Mouse (Mus musculus) gastrocnemius, postnatal 36 days (tissue): ENCODE data around the gene Fbxl5. TPM values are rescaled to one million over a fixed set of nuclear protein-coding genes. Genes with fewer than 3 reads are reported as not detected.

Experiments
- DNase-seq, 2 experiments: peaks; one replicate each; pipeline ENCODE4 v3.0.0; 2022
- intact Hi-C: fragments of 180-260 bp; cut with DNase I; formaldehyde crosslinking; loops from one replicate; pipeline ENCODE4 v1.15.1; 2025
- long read RNA-seq, 2 experiments: library from polyadenylated mRNA; stranded (forward); transcript quantifications; one replicate each; pipeline ENCODE4 v2.0.0; 2021
- total RNA-seq, 2 experiments: library from RNA; stranded (reverse); gene quantifications; 2 replicates each; pipeline ENCODE4 v1.2.3; 2021

The Fbxl5 gene
- total RNA-seq, result 10 to 100 TPM; 30.0 to 30.2 TPM
- long read RNA-seq, experiment 1, transcript Fbxl5-201 (11 exons, 2,858 nt), result major isoform, 24 of 31 reads
- long read RNA-seq, experiment 1, partial matches to known transcripts, result 3 of 31 reads
- long read RNA-seq, experiment 1, other reads (novel, unspliced or antisense), result 4 of 31 reads
- long read RNA-seq, experiment 2, transcript Fbxl5-201 (11 exons, 2,858 nt), result major isoform, 29 of 47 reads
- long read RNA-seq, experiment 2, partial matches to known transcripts, result 8 of 47 reads
- long read RNA-seq, experiment 2, other reads (novel, unspliced or antisense), result 10 of 47 reads

DNA sequence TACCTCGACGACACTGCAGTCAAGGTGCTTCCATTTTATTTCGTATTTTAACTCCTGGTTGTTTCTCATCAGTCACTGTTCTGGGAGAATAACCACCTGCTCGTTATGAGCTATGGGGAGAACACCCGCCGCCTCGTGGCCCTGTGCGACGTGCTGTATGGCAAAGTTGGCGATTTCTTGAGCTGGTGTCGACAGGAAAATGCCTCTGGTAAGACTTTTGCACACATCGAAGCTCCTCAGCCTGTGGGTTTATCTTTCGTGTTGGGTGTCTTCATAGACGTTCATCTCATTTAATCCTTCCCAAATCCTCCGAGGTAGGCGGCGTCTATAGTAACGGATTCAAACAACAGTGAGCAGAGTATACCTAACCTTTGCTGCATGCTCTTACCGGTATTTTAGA is at the start of gene Fbxl5:
TSS of gene Fbxl5 (minus strand) at position 101 of the 400 bp plus-strand sequence.
- DNase-seq, result no peak
- intact Hi-C loops, result no loop called here

DNA sequence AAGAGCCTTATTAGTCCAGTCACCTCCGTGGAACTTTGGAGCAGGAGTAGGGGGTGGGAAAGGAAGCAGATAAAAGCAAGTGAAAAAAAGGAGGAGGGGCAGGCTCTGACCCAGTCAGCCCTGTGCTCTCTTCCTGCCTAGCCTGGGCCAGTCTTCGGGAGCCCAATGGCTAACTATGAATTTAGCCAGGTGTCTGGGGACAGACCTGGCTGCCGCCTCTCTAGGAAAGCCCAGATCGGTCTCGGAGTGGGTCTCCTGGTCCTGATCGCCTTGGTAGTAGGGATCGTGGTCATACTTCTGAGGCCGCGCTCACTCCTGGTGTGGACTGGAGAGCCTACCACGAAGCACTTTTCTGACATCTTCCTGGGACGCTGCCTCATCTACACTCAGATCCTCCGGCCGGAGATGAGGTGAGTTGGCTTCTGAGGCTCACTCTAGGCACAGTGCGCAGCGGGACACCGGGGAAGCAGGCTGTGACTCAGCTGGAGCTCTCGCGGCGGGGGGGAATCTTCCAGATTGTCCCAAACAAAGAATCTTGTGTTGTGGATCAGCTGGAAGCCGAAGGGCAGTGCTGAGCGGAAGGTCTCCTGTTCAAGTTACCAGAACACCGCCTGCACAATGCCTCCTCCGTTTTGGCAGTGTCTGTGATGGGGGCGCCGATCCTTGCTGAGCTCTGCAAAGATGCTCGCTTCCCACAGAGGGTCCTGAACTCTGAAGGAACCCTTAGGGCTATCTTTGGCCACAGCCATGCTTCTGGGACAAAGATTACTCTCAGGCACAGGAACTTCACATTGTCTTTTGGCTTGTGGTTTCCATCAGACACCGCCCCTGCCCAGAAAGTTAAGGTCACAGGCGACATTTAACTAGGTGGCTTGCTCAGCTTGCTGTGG is 47.5 kb upstream of the Fbxl5 start:
- DNase-seq, result peak; percentile 10 to 36
- intact Hi-C loops, result no loop called here

DNA sequence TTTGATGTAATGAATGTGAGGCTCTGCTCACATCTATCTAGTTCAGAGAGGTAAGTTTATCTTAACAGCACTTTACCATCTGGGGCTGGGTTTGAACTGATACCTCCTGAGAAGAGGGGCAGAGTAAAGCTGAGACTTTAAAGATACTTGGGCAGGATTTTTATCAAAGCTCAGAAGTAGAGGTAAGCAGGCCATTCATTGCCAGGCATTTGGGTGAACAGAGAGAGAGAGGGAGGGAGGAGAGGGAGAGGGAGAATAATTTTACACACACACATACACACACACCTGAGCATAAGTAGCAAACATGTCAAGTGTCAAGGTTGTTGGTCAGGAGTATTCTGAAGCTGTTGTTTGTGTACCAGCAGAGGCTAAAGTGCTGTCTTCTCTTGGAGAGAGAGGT is 46.8 kb upstream of the Fbxl5 start, which contains the start of gene Cd38:
TSS of gene Cd38 (plus strand) at position 301 of the 400 bp plus-strand sequence.
- DNase-seq, result no peak
- intact Hi-C loops, result no loop called here

DNA sequence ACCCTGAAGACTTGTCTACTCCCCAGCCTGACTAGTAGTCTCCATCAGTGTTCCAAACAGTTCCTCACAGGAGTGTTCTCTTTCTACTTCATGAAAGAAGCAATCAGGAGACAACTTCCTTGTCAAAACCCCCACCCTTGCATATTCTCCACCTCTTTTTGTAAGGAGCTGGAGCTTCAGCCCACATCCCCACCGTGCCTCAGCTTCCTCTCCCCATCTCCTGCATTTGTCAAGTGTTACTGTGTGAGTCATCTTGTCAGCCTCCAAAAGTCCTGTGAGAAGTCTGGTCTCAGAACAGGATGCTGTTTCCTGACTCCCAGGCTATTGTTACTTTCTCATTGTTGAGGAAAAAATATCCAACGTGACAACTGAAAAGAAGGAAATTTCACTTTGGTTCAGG is 43.9 kb upstream of the Fbxl5 start:
- intact Hi-C loops, result no loop called here
- DNase-seq, result no peak

DNA sequence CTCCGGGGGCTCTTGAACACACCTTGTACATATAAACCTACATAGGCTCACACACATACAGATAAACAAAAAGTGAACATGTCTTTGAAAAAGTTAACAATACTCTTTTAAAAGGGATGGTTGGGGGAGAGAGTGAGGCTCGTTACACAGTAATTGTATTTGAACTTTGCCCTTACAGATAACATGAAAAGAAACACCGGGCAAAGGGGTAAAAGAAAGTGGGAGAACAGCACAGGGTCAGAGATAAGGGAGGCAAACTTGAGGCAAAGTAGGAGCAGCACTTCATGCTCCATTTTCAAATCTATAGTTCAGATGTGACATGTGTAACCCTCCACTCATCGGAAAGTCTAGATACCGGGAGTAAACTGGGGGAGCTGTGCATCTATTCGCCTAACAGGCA is 42.2 kb upstream of the Fbxl5 start:
- intact Hi-C loops, result no loop called here
- no peak for DNase-seq

DNA sequence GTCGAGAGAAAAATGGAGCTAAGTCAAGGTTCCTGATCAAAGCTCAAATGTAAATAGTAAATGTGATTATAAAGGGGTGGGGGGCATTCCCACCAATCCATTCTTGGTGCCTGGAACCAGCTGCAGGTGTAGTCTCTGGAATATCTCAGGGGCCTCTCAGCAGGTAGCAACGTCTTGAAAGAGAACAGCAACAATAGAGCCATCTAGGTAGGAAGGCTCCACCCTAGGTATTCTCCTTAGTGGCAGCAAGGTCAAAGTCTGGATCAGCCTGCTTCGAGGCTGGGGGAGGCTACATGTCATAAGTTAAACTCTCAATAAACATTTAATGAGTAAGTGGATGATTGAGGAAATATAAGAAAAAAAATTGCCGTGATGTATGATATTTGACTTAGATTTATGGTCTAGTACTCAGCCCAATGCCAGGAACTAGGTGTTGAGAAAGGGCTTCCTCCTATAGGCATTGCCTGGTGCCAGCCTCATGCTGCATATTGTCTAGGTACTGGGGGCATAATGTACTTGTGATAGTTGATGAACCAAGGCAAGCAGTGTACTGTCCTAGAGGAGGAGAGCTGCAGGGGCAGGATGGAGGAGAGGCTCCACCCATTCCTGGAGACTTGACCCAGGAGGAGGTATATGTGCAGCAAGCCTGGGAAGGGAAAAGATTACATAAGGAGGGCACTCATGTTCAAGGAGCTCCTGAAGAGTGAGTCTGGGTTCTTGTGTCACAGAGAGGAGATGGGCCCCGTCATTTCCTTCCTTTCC is 39.4 kb upstream of the Fbxl5 start:
- intact Hi-C loops, result no loop called here
- DNase-seq, result no peak

DNA sequence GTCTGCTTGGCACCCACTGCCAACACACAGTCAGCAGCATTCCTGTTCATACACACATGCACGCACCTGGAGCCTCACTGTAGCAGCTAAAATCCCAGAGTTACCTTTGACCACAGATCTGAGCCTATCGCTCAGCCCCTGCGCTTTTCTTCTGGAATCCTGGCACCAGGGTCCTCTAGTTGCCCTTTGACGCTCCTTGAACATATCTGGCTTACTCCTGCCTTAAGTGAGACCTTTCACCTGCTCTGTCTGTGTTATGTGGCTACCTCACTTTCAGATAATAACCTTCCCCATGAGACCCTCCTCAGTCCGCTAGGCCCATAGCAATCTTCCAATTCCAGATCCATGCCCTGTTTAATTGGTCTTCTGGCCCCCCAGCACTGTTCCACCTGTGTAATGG is 38.7 kb upstream of the Fbxl5 start:
- intact Hi-C loops, result no loop called here
- DNase-seq, result no peak

DNA sequence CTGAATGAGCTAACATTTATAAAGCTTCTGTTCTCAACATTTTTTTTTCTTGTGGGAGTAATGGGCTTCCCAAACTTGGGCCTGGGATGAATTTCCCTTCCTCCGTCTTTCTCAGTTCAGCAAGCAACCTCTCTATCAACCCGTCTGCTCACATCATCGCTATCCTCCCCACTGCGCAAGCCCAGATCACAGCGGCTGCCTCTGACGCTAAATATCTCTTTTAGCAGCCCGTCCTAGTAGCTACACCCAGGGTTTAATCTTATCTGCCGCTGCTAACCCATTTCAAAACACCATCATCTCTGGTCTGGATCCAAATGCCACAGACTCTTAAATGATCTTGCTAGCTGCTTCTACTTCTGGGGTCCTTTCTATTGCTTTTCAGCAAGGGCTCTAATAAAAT is 38.2 kb upstream of the Fbxl5 start:
- intact Hi-C loops, result no loop called here
- DNase-seq, result no peak

DNA sequence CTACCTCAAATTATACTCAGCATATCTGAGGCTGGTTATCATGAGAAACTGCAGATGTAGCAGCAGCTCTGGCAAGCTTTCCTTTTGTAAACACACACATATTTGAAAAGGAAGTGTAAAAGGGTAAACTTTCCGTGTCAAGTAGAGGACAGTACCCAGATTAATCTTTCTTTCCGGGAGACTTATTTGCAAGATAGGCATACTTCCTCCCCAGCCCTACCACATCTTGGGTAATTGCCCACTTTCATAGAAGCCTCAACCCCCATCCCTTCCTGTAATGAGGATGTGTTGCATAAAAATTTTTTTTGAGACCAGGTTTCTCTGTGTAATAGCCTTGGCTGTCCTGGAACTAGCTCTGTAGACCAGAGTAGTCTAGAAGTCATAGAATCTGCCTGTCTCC is 34.3 kb upstream of the Fbxl5 start:
- intact Hi-C loops, result no loop called here
- no peak for DNase-seq

DNA sequence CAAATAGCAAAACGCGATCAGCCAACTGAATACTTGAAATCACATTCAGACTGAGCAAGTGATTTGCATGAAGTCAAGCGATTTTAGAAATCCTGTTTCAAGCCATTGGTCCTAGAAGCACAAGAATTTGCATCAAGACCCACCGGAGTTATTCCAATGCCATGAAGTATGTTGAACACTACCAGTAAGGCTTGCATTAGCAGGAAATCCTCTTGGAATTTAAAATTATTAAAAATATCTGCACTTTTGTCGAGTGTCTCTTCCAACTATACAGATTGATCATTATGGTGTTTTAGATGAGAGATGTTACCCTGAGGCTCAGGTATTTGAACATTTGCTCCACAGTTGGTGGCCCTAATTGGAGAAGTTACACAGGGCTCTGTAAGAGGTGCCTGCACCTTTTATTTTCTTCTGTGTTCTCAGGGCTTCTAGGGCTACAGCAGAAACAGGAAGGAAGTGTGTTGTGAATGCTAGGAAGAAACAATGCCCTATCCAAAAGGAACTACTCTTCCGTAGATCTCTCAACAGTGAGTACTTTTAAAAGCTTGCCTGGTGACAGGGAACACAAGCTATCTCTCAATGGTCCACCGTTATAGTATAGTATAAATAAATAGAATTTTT is 32.5 kb upstream of the Fbxl5 start:
- no peak for DNase-seq
- intact Hi-C loops, result no loop called here

DNA sequence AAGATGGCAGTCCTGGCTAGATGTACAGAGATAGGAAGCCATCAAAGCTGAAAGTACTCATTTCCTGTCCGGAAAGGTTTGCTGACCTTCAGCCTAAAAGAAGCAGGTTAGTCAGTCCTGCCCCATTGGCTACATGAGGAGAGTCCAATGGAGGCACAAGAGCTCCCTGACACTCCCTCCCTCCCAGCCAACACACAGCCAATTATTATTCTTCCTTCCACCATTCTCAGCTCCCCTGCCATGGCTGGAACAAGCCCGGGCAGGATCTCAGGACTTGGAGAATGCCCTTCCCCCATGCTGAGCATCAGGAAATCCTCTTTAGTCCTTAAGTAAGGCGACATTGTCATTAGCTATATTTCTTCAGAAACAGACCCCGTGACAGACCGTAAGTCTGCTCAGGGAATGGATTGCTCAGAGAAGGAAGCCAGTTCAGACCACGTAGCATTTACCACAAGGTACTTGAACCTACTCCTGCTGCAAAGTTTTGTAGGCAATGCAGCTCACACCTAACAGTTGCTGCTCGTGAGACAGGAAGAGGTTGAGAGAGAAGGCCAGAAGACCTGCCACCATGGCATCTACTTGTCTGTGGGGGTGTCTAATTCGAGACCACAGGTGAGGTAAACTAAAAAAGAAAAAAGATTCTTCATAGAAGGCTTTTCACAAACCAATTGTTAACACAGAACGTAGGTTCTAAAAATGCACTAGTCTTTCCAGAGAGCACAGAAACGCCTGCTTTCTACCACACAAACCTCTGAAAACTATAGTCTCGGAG is 31.8 kb upstream of the Fbxl5 start:
- intact Hi-C loops, result no loop called here
- no peak for DNase-seq

DNA sequence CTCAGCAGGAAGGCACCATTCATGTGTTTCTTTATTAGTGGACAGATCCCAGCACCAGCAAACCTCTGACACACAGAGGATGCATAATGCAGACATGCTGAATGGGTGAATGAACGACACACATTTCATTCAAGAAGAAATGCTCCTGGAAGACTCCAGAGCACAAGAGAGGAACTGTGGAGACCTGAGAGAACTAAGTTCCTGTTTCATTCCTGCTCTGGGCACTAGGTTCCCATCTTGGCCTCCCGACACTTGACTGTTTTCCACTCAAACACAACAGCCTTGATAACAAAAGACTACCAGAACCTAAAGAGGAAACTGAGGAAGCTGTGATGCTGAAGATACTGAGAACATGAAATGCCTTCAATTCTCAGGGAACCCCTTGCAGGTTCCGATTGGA is 26.8 kb upstream of the Fbxl5 start:
- intact Hi-C loops, result no loop called here
- DNase-seq, result no peak

DNA sequence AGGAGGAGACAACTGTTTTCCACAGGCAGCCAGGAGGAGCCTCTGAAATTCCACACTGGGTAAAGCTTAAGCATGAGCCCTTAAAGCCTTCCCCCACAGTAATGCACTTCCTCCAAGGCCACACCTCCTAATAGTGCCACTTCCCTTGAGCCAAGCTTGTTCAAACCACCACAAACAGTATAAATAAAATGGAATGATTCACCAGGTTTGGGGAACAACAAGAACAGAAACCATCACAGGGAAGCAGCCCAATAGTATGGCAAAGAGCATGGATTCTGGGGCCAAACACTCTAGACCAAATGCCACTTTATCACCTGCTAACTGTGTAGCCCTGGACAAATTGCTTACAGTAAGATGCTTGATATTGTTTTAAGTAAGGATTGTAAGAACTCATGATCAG is 26.1 kb upstream of the Fbxl5 start:
- no peak for DNase-seq
- intact Hi-C loops, result no loop called here

DNA sequence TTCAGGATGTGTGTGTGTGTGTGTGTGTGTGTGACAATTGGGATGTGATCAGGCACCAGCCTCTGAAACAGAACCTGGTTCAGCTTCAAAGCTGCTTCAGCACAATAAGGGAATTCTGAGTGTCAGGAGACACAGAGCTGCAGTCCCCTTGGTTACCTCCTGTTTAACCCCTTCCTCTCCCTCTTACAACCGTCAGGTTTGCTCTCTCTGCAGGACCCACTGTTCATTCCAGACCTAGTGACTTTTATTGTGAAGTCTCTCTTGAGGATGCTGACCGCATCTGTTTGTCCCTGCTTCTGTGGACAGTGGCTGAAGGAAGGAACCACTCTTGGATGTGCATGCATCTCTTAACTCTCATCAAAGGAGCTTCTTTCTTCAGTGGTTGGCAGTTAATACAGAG is 24.8 kb upstream of the Fbxl5 start:
- intact Hi-C loops, result no loop called here
- DNase-seq, result no peak

DNA sequence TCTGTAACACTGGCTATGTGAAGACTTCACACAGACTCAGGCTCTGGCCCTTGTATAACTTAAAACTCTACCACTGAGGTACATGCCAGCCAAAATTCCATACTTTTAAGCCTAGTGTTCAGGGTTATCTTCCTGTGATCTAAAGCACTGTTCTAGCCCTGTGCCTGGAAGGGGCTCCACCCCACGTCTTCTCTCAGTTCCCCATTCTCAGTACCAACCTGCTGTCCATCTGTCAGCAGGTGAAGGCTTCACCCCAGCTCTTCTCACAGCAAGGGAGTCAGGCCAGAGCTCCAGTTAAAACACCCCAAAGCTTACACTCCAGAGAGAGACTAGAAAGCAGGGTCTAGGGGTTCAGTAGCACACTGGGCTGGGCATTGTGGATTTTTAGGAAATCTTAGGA is 24.2 kb upstream of the Fbxl5 start:
- no peak for DNase-seq
- intact Hi-C loops, result no loop called here

DNA sequence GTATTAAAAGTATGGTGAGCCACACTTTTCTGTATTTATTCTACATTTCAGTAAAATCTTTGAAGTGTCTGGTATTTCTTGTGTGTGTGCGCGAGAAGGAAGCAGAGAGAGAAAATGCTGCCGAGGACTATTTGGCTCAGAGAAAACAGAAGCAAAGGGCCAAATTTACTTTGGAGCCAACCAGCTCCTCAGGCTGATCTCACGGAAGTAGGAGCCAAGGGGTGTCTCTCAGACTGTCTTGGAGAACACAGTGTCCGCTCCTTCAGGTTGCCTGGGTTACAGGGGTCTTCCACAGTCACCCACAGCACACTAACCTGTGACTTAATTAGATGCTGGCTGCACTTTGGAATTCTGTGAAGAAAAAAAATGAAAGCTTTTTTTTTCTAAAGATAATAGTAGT is 23.6 kb upstream of the Fbxl5 start:
- intact Hi-C loops, result no loop called here

DNA sequence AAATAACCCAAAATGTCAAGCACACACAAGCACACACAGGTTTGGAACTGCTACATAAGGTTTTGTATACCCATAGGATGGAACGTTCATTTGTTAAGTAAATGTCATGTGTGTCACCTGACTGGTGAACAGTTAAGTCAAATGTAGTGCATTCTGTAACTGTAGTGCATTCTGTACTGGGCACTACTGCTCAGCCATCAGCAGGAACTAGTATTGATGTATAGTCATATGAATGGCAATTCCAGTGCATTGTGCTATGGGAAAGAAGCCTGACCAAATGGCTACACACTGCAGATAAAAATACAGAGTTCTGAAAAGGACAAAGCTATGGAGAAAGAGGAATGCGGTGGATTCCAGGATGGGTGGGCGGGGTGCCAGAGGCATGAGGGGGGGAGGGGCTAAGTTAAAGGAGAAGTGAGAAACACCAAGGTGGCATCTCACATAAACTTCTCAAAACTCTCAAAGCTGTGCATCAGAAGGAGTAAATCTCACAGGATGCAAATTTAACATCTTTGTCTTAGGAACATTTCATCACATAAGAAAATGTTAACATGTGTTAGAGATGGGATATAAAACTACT is 21.2 kb upstream of the Fbxl5 start:
- intact Hi-C loops, result loop anchor here (5.0 kb wide), 2 partner anchors 50 to 205 kb away; no protein-coding TSS in a partner anchor
- no peak for DNase-seq

More for the DNA sequence above, 23.6 kb upstream of the Fbxl5 start:
- DNase-seq, result peak in 1 of 2 experiments; percentile 4

DNA sequence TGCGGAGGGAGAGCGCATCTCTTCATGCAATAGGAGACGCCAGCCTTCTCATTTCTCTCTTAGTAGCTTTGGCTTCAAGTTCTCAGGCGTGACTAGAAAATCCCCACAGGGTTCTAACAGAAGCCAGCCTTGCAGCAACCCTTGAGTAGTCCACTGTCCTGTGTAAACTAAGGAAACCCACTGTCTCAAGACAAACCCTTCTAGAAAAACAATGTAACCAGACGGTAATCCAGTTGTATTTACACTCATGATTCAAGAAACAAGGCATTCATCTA is 20.5 kb upstream of the Fbxl5 start:
- intact Hi-C loops, result loop anchor here (5.0 kb wide), 2 partner anchors 50 to 205 kb away; no protein-coding TSS in a partner anchor

DNA sequence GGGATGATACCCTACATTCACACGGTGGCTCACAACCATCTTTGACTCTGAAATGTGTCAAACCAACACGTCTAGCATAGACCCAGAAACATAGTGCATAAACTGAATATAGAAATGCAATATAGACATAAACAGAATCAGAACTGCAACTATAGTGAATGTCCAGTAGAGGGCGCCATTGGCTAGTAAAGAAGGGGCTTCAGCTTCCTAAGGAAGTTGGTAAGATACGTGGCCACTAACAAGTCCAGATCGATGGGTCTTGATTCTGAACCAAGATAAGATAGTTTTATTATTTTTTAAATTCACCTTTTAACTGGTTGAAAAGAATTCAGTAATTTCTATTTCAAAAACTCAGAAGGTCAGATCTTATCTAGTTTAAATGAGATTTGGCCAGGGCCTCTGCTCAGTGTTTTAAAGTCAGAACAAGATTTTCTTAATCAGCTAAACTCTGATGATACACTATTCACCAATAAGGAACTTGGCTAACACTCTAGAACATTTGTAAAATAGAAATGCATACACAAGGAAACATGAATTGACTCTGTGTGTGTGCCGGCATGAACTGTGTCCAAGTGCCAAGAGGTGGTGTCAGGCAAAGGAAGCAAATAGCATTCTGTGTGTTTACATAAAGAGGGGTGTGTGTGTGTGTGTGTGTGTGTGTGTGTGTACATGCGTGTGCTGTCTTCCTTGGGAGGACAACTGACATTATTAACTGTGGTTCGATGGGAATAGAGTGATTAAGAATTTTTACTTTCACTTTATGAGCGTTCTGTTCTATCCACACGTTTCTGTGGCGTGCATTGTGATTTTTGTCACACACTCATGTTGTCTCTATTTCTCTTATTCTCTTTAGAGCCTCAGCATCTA is 19.9 kb upstream of the Fbxl5 start:
- no peak for DNase-seq
- intact Hi-C loops, result loop anchor here (5.0 kb wide), 2 partner anchors 51 to 206 kb away; no protein-coding TSS in a partner anchor

More for the DNA sequence above, 20.5 kb upstream of the Fbxl5 start:
- no peak for DNase-seq
